In the genomic region with DNA sequence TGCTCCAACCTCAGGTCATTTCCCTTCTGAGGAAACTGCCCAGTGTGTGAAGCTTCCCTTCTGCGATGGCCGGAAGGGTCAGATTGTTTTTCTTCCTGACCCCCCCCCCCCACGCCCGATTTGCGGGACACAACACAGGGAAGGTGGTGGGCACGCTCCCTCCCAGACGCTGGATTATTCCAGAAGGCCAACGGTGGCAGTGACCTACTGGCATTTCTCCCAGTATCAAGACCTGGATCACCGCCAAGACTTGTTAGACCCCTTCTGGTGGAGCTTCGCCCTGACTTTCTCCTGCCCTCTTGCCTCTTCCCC, we compare ENCODE assay signal across 8 mouse cellular contexts.
DNase-seq lines count a peak whose midpoint lies in the region; ATAC-seq and TF ChIP-seq lines count a peak whose summit lies in the region.

No protein-coding gene starts in this region.

- DNase-seq in embryonic facial prominence, embryonic 14.5 days (ENCODE audit: low spot score): peak; percentile 41
- peak; percentile 80 for DNase-seq in kidney, postnatal 10 days
- peak; percentile 11 for DNase-seq in mesoderm, embryonic 11.5 days (ENCODE audit: low read depth, low spot score)
- no peak for DNase-seq in layer of hippocampus, adult 9-10 months (ENCODE audit: low spot score)
- DNase-seq in urinary bladder, postnatal 4 days (ENCODE audit: low spot score in 2 of 2): no peak
- no peak for DNase-seq in urinary bladder, postnatal 14 days (ENCODE audit: low spot score)

- ATAC-seq in intestine, embryonic 16.5 days: peak; percentile 50; the same call in 1 of the 2 replicates
- no peak for ATAC-seq in intestine, postnatal 0 days
- no peak for ATAC-seq in embryonic facial prominence, embryonic 14.5 days (ENCODE audit: low read depth)

- no peaks in the 10 kb centered on the region for H3K9me3 ChIP-seq in intestine, embryonic 16.5 days (ENCODE audit: control insufficient read depth, low read length)
- no peaks in the 10 kb centered on the region for H3K9me3 ChIP-seq in intestine, postnatal 0 days (ENCODE audit: control insufficient read depth)
- H3K9me3 ChIP-seq in embryonic facial prominence, embryonic 14.5 days (ENCODE audit: control insufficient read depth, low read length): no peaks in the 10 kb centered on the region

- H3K27me3 ChIP-seq in intestine, embryonic 16.5 days (replicated peaks; ENCODE audit: control insufficient read depth, insufficient read depth, low read length): no peaks in the 10 kb centered on the region
- no peaks in the 10 kb centered on the region for H3K27me3 ChIP-seq in intestine, postnatal 0 days (replicated peaks; ENCODE audit: control insufficient read depth, insufficient read depth, low read length)
- no peaks in the 10 kb centered on the region for H3K27me3 ChIP-seq in embryonic facial prominence, embryonic 14.5 days (replicated peaks; ENCODE audit: control insufficient read depth, insufficient read depth, low read length)

- TF ChIP-seq CTCF in intestine, postnatal 0 days (IDR thresholded peaks at IDR 0.05; ENCODE audit: low read depth): no peak

- peak overlapping the region; percentile 37 for H3K27ac ChIP-seq in intestine, embryonic 16.5 days (ENCODE audit: low read length)
- no peak overlapping the region for H3K27ac ChIP-seq in intestine, postnatal 0 days (ENCODE audit: low read depth, low read length)
- no peak overlapping the region for H3K27ac ChIP-seq in embryonic facial prominence, embryonic 14.5 days (replicated peaks; ENCODE audit: low read depth, low read length)

- H3K9ac ChIP-seq in intestine, embryonic 16.5 days (ENCODE audit: low read depth, low read length): no peak overlapping the region
- H3K9ac ChIP-seq in intestine, postnatal 0 days (ENCODE audit: low read depth, low read length): no peak overlapping the region
- no peak overlapping the region for H3K9ac ChIP-seq in embryonic facial prominence, embryonic 14.5 days (ENCODE audit: low read depth, low read length)

- no peaks in the 10 kb centered on the region for H3K36me3 ChIP-seq in intestine, embryonic 16.5 days (ENCODE audit: control insufficient read depth, insufficient read depth, low read length)
- H3K36me3 ChIP-seq in intestine, postnatal 0 days (ENCODE audit: control insufficient read depth, insufficient read depth): no peaks in the 10 kb centered on the region
- H3K36me3 ChIP-seq in embryonic facial prominence, embryonic 14.5 days (ENCODE audit: control insufficient read depth, insufficient read depth, low read length): no peaks in the 10 kb centered on the region

- H3K4me1 ChIP-seq in intestine, embryonic 16.5 days (ENCODE audit: control insufficient read depth, insufficient read depth, low read length): peaks cover 9% of the 10 kb centered on the region; the same call in 1 of the 2 replicates
- H3K4me1 ChIP-seq in intestine, postnatal 0 days (replicated peaks; ENCODE audit: control insufficient read depth, insufficient read depth, low read length): no peaks in the 10 kb centered on the region
- H3K4me1 ChIP-seq in embryonic facial prominence, embryonic 14.5 days (ENCODE audit: control insufficient read depth, insufficient read depth, low read length): peaks cover 16% of the 10 kb centered on the region

- H3K4me2 ChIP-seq in intestine, embryonic 16.5 days (ENCODE audit: low read depth, low read length): no peak overlapping the region
- H3K4me2 ChIP-seq in intestine, postnatal 0 days (replicated peaks; ENCODE audit: low read depth): no peak overlapping the region
- H3K4me2 ChIP-seq in embryonic facial prominence, embryonic 14.5 days (ENCODE audit: low read depth, low read length): no peak overlapping the region

- no peak overlapping the region for H3K4me3 ChIP-seq in intestine, embryonic 16.5 days (ENCODE audit: low read length)
- no peak overlapping the region for H3K4me3 ChIP-seq in intestine, postnatal 0 days (ENCODE audit: low read depth, low read length)
- H3K4me3 ChIP-seq in embryonic facial prominence, embryonic 14.5 days (ENCODE audit: low read depth, low read length): no peak overlapping the region

- 27% methylated on average over 10 of the region's 10 CpGs for WGBS in intestine, embryonic 16.5 days
- 40% methylated on average over 10 of the region's 10 CpGs for WGBS in intestine, postnatal 0 days
- 33% methylated on average over 6 of the region's 10 CpGs for WGBS in embryonic facial prominence, embryonic 14.5 days

Comparison
In these comparisons a context has a peak if more than half of its experiments do, and no peak if none do; other contexts are left out.
1. DNase-seq: peak in embryonic facial prominence, embryonic 14.5 days (single experiment), kidney, postnatal 10 days (single experiment) and mesoderm, embryonic 11.5 days (single experiment); none in layer of hippocampus, adult 9-10 months (single experiment), urinary bladder, postnatal 4 days (0 of 2) and urinary bladder, postnatal 14 days (single experiment).